Mouse (Mus musculus): ENCODE measurements at regions not wholly inside any gene's neighbourhood (a gene's known extent, or its start where the extent isn't known, plus 50 kb on each side); places are given as distances from the start of the nearest gene placed in this dataset.

GRCm38 (mm10) chr7:90048401-90049307 is 67.9 kb upstream of the Eed start:
- no peak for TF ChIP-seq GATA1 (IDR thresholded peaks at IDR 0.05; ENCODE audit: low read length)

- no peak for TF ChIP-seq GATA1 (IDR thresholded peaks at IDR 0.05; ENCODE audit: low read length)
Measured at GRCm38 (mm10) chr7:90049831-90050237, 69.1 kb upstream of the Eed start.

GRCm38 (mm10) chr7:90054795-90055511 is 74.2 kb upstream of the Eed start:
- no peak for TF ChIP-seq GATA1 (IDR thresholded peaks at IDR 0.05; ENCODE audit: low read length)

GRCm38 (mm10) chr7:90057947-90058346 is 72.1 kb upstream of the Picalm start:
- no peak for TF ChIP-seq GATA1 (IDR thresholded peaks at IDR 0.05; ENCODE audit: low read length)

- no peak for TF ChIP-seq GATA1 (IDR thresholded peaks at IDR 0.05; ENCODE audit: low read length)
Measured at GRCm38 (mm10) chr7:90058636-90059035, 71.4 kb upstream of the Picalm start.

GRCm38 (mm10) chr7:90059249-90059628 is 70.8 kb upstream of the Picalm start:
- TF ChIP-seq GATA1 (IDR thresholded peaks at IDR 0.05; ENCODE audit: low read length): no peak

GRCm38 (mm10) chr7:90059629-90060301 is 70.2 kb upstream of the Picalm start:
- TF ChIP-seq GATA1 (IDR thresholded peaks at IDR 0.05; ENCODE audit: low read length): no peak

GRCm38 (mm10) chr7:90060343-90061175 is 69.5 kb upstream of the Picalm start:
- TF ChIP-seq GATA1 (IDR thresholded peaks at IDR 0.05; ENCODE audit: low read length): peak; percentile 73

GRCm38 (mm10) chr7:90061701-90062100 is 68.3 kb upstream of the Picalm start:
- TF ChIP-seq GATA1 (IDR thresholded peaks at IDR 0.05; ENCODE audit: low read length): no peak

GRCm38 (mm10) chr7:90062874-90063273 is 67.1 kb upstream of the Picalm start:
- peak; percentile 94 for TF ChIP-seq GATA1 (IDR thresholded peaks at IDR 0.05; ENCODE audit: low read length)

- no peak for TF ChIP-seq GATA1 (IDR thresholded peaks at IDR 0.05; ENCODE audit: low read length)
Measured at GRCm38 (mm10) chr7:90064198-90064597, 65.8 kb upstream of the Picalm start.

GRCm38 (mm10) chr7:90065269-90065955 is 64.6 kb upstream of the Picalm start:
- no peak for TF ChIP-seq GATA1 (IDR thresholded peaks at IDR 0.05; ENCODE audit: low read length)

- no peak for TF ChIP-seq GATA1 (IDR thresholded peaks at IDR 0.05; ENCODE audit: low read length)
Measured at GRCm38 (mm10) chr7:90066275-90066674, 63.7 kb upstream of the Picalm start.

- no peak for TF ChIP-seq GATA1 (IDR thresholded peaks at IDR 0.05; ENCODE audit: low read length)
Measured at GRCm38 (mm10) chr7:90067961-90068665, 61.9 kb upstream of the Picalm start.

Measured in G1E-ER4 (cell line).